Mouse (Mus musculus): ENCODE measurements around the gene Calm3.

DNA sequence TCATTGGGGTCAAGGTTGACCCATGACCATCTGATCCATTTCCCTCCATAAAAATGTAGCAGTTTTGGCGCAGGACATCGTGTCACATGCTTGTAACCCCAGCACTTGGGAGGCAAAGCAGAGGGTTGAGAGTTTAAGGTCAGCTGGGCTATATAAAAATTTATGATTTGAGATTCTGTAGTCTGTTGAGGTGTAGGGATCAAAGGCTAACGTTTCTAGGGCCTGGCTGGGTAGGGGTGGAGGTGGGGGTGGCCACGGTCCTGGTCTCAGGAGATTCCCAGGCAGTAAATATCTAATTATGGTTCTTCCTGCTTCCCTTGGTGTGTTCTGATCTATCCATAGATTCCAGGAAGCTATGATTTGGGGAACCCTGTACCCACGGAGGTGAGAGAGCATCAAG lies 37.8 kb upstream of the Calm3 start:
- no peak for TF ChIP-seq POLR2A (IDR thresholded peaks at IDR 0.05; ENCODE audit: borderline replicate concordance, control insufficient read depth, low read depth, low read length)
- no peak for TF ChIP-seq CTCF (IDR thresholded peaks at IDR 0.05; ENCODE audit: control insufficient read depth, insufficient read depth, low read length)
